Mouse (Mus musculus): ENCODE measurements around the gene Sept9.

- no peak for TF ChIP-seq E2F4 (IDR thresholded peaks at IDR 0.05; ENCODE audit: insufficient read depth)
- no peak for TF ChIP-seq USF1 (IDR thresholded peaks at IDR 0.05; ENCODE audit: low read depth)
- no peak for TF ChIP-seq POLR2AphosphoS2 (IDR thresholded peaks at IDR 0.05; ENCODE audit: insufficient read length, low read depth)
- TF ChIP-seq POLR2A (IDR thresholded peaks at IDR 0.05; ENCODE audit: insufficient read length, low read depth): no peak
Measured at GRCm38 (mm10) chr11:117339050-117339449, 139.6 kb downstream of the Sept9 start.
